Mouse (Mus musculus) erythroid progenitor cell, adult 5-6 weeks (primary cell): ENCODE results near the gene Ankrd55. TPM values are rescaled to one million over a fixed set of nuclear protein-coding genes. Genes with fewer than 3 reads are reported as not detected.
"Not testable (repeated sequence)": the region's sequence is repeated elsewhere in the genome, so short reads cannot be mapped to it uniquely, and the experiment has no call there.

Source experiments
- ATAC-seq: replicated peaks from 2 replicates; pipeline ENCODE4 v1.8.0; 2016; ENCODE audit warnings: moderate number of reproducible peaks, mild to moderate bottlenecking, moderate TSS enrichment, inconsistent platforms; ENCODE audit not compliant: poor library complexity, low FRiP score, severe bottlenecking
- total RNA-seq, 2 experiments: library from RNA; stranded (forward) in 1 of 2; stranded (reverse) in 1 of 2; fragments of 150-400 nt in 1 of 2; fragments of 186-747, 209-891 nt in 1 of 2; gene quantifications; 2 replicates each; pipeline versions ENCODE4 v1.2.3 to v1.2.4; 2015 to 2017; ENCODE audit warnings: low replicate concordance in 2 of 2

Ankrd55 gene
- total RNA-seq, 2 experiments from 2014 or later, result not detected

- ATAC-seq, result no peak
Observed at GRCm38 (mm10) chr13:112407776-112408490, 119.7 kb downstream of the Ankrd55 start.

GRCm38 (mm10) chr13:112408701-112409100, 120.5 kb downstream of the Ankrd55 start:
- ATAC-seq, result no peak

GRCm38 (mm10) chr13:112409331-112409730, 121.1 kb downstream of the Ankrd55 start:
- no peak for ATAC-seq

GRCm38 (mm10) chr13:112409851-112410250, 121.6 kb downstream of the Ankrd55 start:
- no peak for ATAC-seq

GRCm38 (mm10) chr13:112410461-112410860, 122.2 kb downstream of the Ankrd55 start:
- ATAC-seq, result no peak

- no peak for ATAC-seq
Observed at GRCm38 (mm10) chr13:112411216-112411822, 123.1 kb downstream of the Ankrd55 start.

GRCm38 (mm10) chr13:112412251-112412650, 124.0 kb downstream of the Ankrd55 start:
- no peak for ATAC-seq

GRCm38 (mm10) chr13:112412824-112413223, 124.6 kb downstream of the Ankrd55 start:
- ATAC-seq, result no peak

- ATAC-seq, result no peak
Observed at GRCm38 (mm10) chr13:112413611-112414010, 125.4 kb downstream of the Ankrd55 start.

- ATAC-seq, result no peak
Observed at GRCm38 (mm10) chr13:112415896-112416295, 127.6 kb downstream of the Ankrd55 start.

- ATAC-seq, result no peak
Observed at GRCm38 (mm10) chr13:112416410-112417162, 128.3 kb downstream of the Ankrd55 start.

- no peak for ATAC-seq
Observed at GRCm38 (mm10) chr13:112417163-112417523, 128.9 kb downstream of the Ankrd55 start.

GRCm38 (mm10) chr13:112417861-112418423, 129.7 kb downstream of the Ankrd55 start:
- no peak for ATAC-seq

GRCm38 (mm10) chr13:112418595-112418994, 130.3 kb downstream of the Ankrd55 start:
- no peak for ATAC-seq

- ATAC-seq, result no peak
Observed at GRCm38 (mm10) chr13:112424212-112424611, 136.0 kb downstream of the Ankrd55 start.

- ATAC-seq, result no peak
Observed at GRCm38 (mm10) chr13:112424635-112425034, 136.4 kb downstream of the Ankrd55 start.

- no peak for ATAC-seq
Observed at GRCm38 (mm10) chr13:112425181-112425654, 137.0 kb downstream of the Ankrd55 start.

- no peak for ATAC-seq
Observed at GRCm38 (mm10) chr13:112426265-112427135, 138.2 kb downstream of the Ankrd55 start.

GRCm38 (mm10) chr13:112427136-112427470, 138.9 kb downstream of the Ankrd55 start:
- not testable (repeated sequence) for ATAC-seq

- ATAC-seq, result no peak
Observed at GRCm38 (mm10) chr13:112427521-112427920, 139.3 kb downstream of the Ankrd55 start.
